Mouse (Mus musculus) ovary, adult 10 weeks (tissue): ENCODE data around the gene Fam163b. TPM values are rescaled to one million over a fixed set of nuclear protein-coding genes. Genes with fewer than 3 reads are reported as not detected.

ENCODE experiments used
- polyA plus RNA-seq: library from polyadenylated mRNA; stranded (reverse); fragments of 350-450 nt; fragmentation: Illumina TruSeq; extraction: RNeasy Lipid Tissue Mini Kit (QIAGEN cat#74804); gene quantifications from one replicate; pipeline ENCODE4 v1.2.3, GENCODE M21; 2014

The Fam163b gene
- not detected for polyA plus RNA-seq

GRCm38 (mm10) chr2:27141950-27142693, at the start of gene Fam163b:
Gene Fam163b (minus strand): TSS chr2:27142491.

GRCm38 (mm10) chr2:27164796-27165590, 22.7 kb upstream of the Fam163b start, which contains the start of gene Dbh:
Gene Dbh (plus strand): TSS chr2:27165233.

DNA sequence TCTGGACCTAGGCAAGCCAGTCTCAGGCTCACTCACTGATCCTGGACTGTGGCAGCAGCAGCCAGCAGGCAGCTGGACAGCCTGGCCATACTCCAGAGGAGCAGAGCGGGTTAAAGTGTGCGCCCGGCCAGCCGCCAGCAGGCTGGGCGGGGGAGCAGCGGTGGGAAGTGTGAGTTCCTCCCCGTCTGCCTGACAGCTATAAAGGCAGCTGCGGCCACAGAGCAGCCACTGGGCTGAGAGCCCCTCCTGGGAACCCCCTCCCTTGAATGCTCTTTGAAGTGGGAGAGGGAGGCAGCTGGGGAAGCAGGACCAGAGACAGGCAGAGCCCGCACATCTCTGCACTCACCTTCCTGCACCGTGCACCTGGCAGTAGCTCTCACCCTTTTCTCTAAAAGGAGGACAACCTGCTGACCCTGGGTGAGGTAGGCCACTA, 63.1 kb downstream of the Fam163b start, which contains the start of gene Adamtsl2:
Adamtsl2 (plus strand) TSS at position 228 of the 433 bp plus-strand sequence.

DNA sequence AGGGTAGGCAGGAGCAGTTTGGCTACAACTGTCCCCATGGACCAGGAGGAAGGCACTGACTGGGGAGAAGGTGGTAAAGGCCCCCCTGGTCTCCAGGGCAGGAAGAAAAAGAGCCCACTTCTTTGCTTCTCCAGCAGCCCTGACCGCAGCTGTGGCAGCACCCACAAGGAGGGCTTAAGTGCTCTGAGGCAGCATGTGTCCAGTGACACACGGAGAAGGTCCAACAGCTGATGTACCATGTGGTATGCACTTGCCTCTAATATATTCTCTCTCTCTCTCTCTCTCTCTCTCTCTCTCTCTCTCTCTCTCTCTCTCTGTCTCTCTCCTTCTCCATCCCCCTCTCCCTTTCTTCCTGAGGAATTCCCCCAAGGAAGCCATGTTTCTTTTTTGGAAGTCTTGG, 70.3 kb downstream of the Fam163b start, which contains the start of gene Mymk:
Mymk (minus strand) TSS at position 202 of the 400 bp plus-strand sequence.

Other genes starting within 250 kb of the Fam163b start
- gene Surf6, start 239.6 kb downstream of the Fam163b start, polyA plus RNA-seq = 12.8 TPM
- gene Med22, start 231.8 kb downstream of the Fam163b start, polyA plus RNA-seq = 13.3 TPM
- gene Rpl7a, start 231.7 kb downstream of the Fam163b start, polyA plus RNA-seq = 46.4 TPM
- 7.6 TPM for gene Surf2, start 226.1 kb downstream of the Fam163b start, polyA plus RNA-seq
- gene Surf1, start 226.0 kb downstream of the Fam163b start, polyA plus RNA-seq = 23.5 TPM
- gene Surf4, start 208.6 kb downstream of the Fam163b start, polyA plus RNA-seq = 113 TPM
- gene Stkld1, start 208.4 kb downstream of the Fam163b start, polyA plus RNA-seq = not detected
- 45.4 TPM for gene Rexo4, start 178.1 kb downstream of the Fam163b start, polyA plus RNA-seq
- not detected for gene Adamts13, start 169.1 kb downstream of the Fam163b start, polyA plus RNA-seq
- 19.5 TPM for gene Cacfd1, start 132.6 kb downstream of the Fam163b start, polyA plus RNA-seq
- not detected for gene Slc2a6, start 114.5 kb downstream of the Fam163b start, polyA plus RNA-seq
- gene Mymk, start 70.3 kb downstream of the Fam163b start, polyA plus RNA-seq = not detected
- gene Adamtsl2, start 63.1 kb downstream of the Fam163b start, polyA plus RNA-seq = 0.40 TPM
- gene Dbh, start 22.7 kb upstream of the Fam163b start, polyA plus RNA-seq = not detected
- gene Sardh, start 105.8 kb upstream of the Fam163b start, polyA plus RNA-seq = 2.1 TPM